Mouse (Mus musculus) hindbrain, embryonic 16.5 days (tissue): ENCODE results near the gene Sycp2. TPM values are rescaled to one million over a fixed set of nuclear protein-coding genes. Genes with fewer than 3 reads are reported as not detected.

ENCODE experiments used
- ATAC-seq: fragments of 200-750 bp; cut with Nextera tagmentation; 2 replicates; pipeline ENCODE4 v1.8.0; 2017; ENCODE audit warnings: moderate TSS enrichment, moderate library complexity
- H3K27ac ChIP-seq: fragments of 300-500 bp; sonication (generic); 2 replicates; pipeline ENCODE4 v1.5.1; 2014; ENCODE audit warnings: low read depth, mild to moderate bottlenecking, control low read depth, low read length, moderate library complexity
- H3K27me3 ChIP-seq: fragments of 300-500 bp; sonication (generic); replicated peaks from 2 replicates; pipeline ENCODE4 v1.6.1; 2014; ENCODE audit warnings: low read length; ENCODE audit not compliant: control insufficient read depth, insufficient read depth
- H3K36me3 ChIP-seq: fragments of 300-500 bp; sonication (generic); 2 replicates; pipeline ENCODE4 v1.6.1; 2014; ENCODE audit warnings: mild to moderate bottlenecking, low read length, moderate library complexity, mixed read lengths; ENCODE audit not compliant: control insufficient read depth, insufficient read depth
- H3K4me1 ChIP-seq: fragments of 300-500 bp; sonication (generic); 2 replicates; pipeline ENCODE4 v1.6.1; 2014; ENCODE audit warnings: low read depth, low read length; ENCODE audit not compliant: control insufficient read depth, insufficient read depth
- H3K4me2 ChIP-seq: fragments of 300-500 bp; sonication (generic); 2 replicates; pipeline ENCODE4 v1.6.1; 2014; ENCODE audit warnings: mild to moderate bottlenecking, low read length, control low read depth, moderate library complexity
- H3K4me3 ChIP-seq: fragments of 300-500 bp; sonication (generic); 2 replicates; pipeline ENCODE4 v1.5.1; 2014; ENCODE audit warnings: mild to moderate bottlenecking, low read length, control low read depth, moderate library complexity
- H3K9ac ChIP-seq: fragments of 300-500 bp; sonication (generic); 2 replicates; pipeline ENCODE4 v1.6.1; 2014; ENCODE audit warnings: low read depth, mild to moderate bottlenecking, control low read depth, low read length, moderate library complexity
- H3K9me3 ChIP-seq: fragments of 300-500 bp; sonication (generic); 2 replicates; pipeline ENCODE4 v1.6.1; 2014; ENCODE audit warnings: mild to moderate bottlenecking, low read length, moderate library complexity; ENCODE audit not compliant: control insufficient read depth
- WGBS: fragments of 180-500 bp; shearing (Covaris S2); extraction: QIAGEN DNeasy Blood & Tissue Kit; methylation state at CpG from one replicate; pipeline ENCODE4 v1.1.7; 2014; 5-methylcytosine and 5-hydroxymethylcytosine counted together
- polyA plus RNA-seq: library from polyadenylated mRNA; unstranded; fragments of >200 nt; fragmentation: Nextera tagmentation; extraction: Ambion mirVana; gene quantifications from 2 replicates; pipeline ENCODE4 v1.2.1, GENCODE M21; 2015

Gene Sycp2
- polyA plus RNA-seq, result 0.30 and 0.40 TPM in 2 replicates

- Histone ChIP-seq H3K4me1 (no peaks in the 10 kb centered on the region; the same call in 1 of the 2 replicates), H3K4me2 (no peak within 1 kb of the TSS), H3K4me3 (no peak within 1 kb of the TSS), H3K9ac (no peak within 1 kb of the TSS), H3K27me3 (no peaks in the 10 kb centered on the region), H3K27ac (no peak within 1 kb of the TSS), H3K36me3 (no peaks in the 10 kb centered on the region), H3K9me3 (no peaks in the 10 kb centered on the region)
- 85% methylated on average over 50 of the region's 52 CpGs for WGBS
- peak; percentile 34 for ATAC-seq
Observed at GRCm38 (mm10) chr2:178407053-178407815, at the start of gene Sycp2. Gene Sycp2, minus strand, starts transcription at chr2:178407685.

GRCm38 (mm10) chr2:178454664-178455516, 47.4 kb upstream of the Sycp2 start:
- H3K4me1 ChIP-seq, result peaks cover 7% of the 10 kb centered on the region
- H3K9me3 ChIP-seq, result no peaks in the 10 kb centered on the region
- no peaks in the 10 kb centered on the region for H3K27me3 ChIP-seq
- H3K9ac ChIP-seq, result no peak overlapping the region
- H3K36me3 ChIP-seq, result no peaks in the 10 kb centered on the region
- 25% methylated on average over 17 of the region's 17 CpGs for WGBS
- H3K27ac ChIP-seq, result peak overlapping the region; percentile 26; the same call in 1 of the 2 replicates
- ATAC-seq, result peak; percentile 84
- H3K4me3 ChIP-seq, result no peak overlapping the region
- H3K4me2 ChIP-seq, result 0 out of 2 replicates have a peak overlapping the region, but pooled peaks have one; percentile 18

- Histone ChIP-seq H3K36me3 (no peaks in the 10 kb centered on the region), H3K4me3 (no peak overlapping the region), H3K9me3 (no peaks in the 10 kb centered on the region), H3K4me1 (peaks cover 7% of the 10 kb centered on the region), H3K4me2 (no peak overlapping the region), H3K27me3 (no peaks in the 10 kb centered on the region), H3K27ac (no peak overlapping the region), H3K9ac (no peak overlapping the region)
- 65% methylated on average over 10 of the region's 10 CpGs for WGBS
- no peak for ATAC-seq
Observed at GRCm38 (mm10) chr2:178450961-178451360, 43.5 kb upstream of the Sycp2 start.

- H3K27ac ChIP-seq, result no peak overlapping the region
- ATAC-seq, result no peak
- H3K9me3 ChIP-seq, result no peaks in the 10 kb centered on the region
- no peak overlapping the region for H3K4me2 ChIP-seq
- H3K36me3 ChIP-seq, result no peaks in the 10 kb centered on the region
- H3K27me3 ChIP-seq, result no peaks in the 10 kb centered on the region
- H3K4me3 ChIP-seq, result no peak overlapping the region
- H3K4me1 ChIP-seq, result peaks cover 3% of the 10 kb centered on the region
- 14% methylated on average over 2 of the region's 2 CpGs for WGBS
- no peak overlapping the region for H3K9ac ChIP-seq
Observed at GRCm38 (mm10) chr2:178450236-178450635, 42.8 kb upstream of the Sycp2 start.

- H3K9ac ChIP-seq, result no peak overlapping the region
- H3K9me3 ChIP-seq, result no peaks in the 10 kb centered on the region
- H3K36me3 ChIP-seq, result no peaks in the 10 kb centered on the region
- H3K4me3 ChIP-seq, result no peak overlapping the region
- H3K4me2 ChIP-seq, result no peak overlapping the region
- H3K27me3 ChIP-seq, result no peaks in the 10 kb centered on the region
- ATAC-seq, result no peak
- H3K4me1 ChIP-seq, result no peaks in the 10 kb centered on the region
- WGBS, result 77% methylated on average over 4 of the region's 4 CpGs
- H3K27ac ChIP-seq, result no peak overlapping the region
Observed at GRCm38 (mm10) chr2:178449386-178449785, 41.9 kb upstream of the Sycp2 start.

- Histone ChIP-seq H3K36me3 (no peaks in the 10 kb centered on the region), H3K27me3 (no peaks in the 10 kb centered on the region), H3K4me2 (no peak overlapping the region), H3K4me3 (no peak overlapping the region), H3K9ac (no peak overlapping the region), H3K9me3 (no peaks in the 10 kb centered on the region), H3K27ac (no peak overlapping the region), H3K4me1 (no peaks in the 10 kb centered on the region)
- no peak for ATAC-seq
- 48% methylated on average over 9 of the region's 9 CpGs for WGBS
Observed at GRCm38 (mm10) chr2:178437311-178437710, 29.8 kb upstream of the Sycp2 start.

DNA sequence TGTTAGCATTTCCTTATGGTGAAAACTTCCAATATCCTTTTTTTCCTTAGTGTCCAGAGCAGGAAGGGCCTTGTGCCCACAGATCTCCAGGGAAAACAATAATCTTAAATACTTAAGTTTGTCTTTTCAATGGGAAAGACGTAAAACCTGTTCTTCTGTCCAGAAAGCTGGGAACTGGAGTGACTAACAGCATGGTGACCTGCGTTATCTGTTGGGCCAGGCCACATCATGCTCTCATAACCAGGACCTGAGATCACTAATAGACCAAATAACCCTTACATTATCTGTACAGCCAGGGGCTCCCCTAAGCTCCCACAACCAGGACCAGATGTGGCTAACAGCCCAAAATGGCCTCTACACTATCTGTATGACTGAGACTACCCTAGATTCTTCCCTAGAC, 26.4 kb upstream of the Sycp2 start:
- Histone ChIP-seq H3K36me3 (no peaks in the 10 kb centered on the region), H3K27me3 (no peaks in the 10 kb centered on the region), H3K9me3 (no peaks in the 10 kb centered on the region), H3K9ac (no peak overlapping the region), H3K4me3 (no peak overlapping the region), H3K4me2 (no peak overlapping the region), H3K27ac (no peak overlapping the region), H3K4me1 (no peaks in the 10 kb centered on the region)
- ATAC-seq, result no peak
- 91% methylated on average over 2 of the region's 2 CpGs for WGBS

DNA sequence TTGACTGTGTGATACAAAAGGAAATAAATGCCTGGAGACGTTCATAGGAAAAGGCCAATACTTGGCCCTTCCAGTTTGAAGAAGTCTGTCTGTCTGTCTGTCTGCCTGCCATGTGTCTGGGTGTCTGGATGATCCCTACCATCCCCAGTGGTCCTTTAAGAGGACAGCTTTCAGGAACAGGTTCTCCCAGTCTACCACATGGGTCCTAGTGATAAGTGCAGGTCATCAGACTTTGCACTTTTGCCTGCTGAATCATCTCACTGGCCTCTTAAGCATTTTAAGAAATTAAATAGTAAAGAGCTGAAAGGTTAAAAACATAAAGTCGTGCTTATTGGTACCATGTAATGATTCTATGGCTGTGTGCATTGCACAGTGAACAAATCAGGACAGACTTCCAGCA, 26.0 kb upstream of the Sycp2 start:
- no peaks in the 10 kb centered on the region for H3K4me1 ChIP-seq
- no peak overlapping the region for H3K4me2 ChIP-seq
- no peak for ATAC-seq
- H3K9me3 ChIP-seq, result no peaks in the 10 kb centered on the region
- 79% methylated on average over 2 of the region's 2 CpGs for WGBS
- H3K36me3 ChIP-seq, result no peaks in the 10 kb centered on the region
- H3K27me3 ChIP-seq, result no peaks in the 10 kb centered on the region
- H3K4me3 ChIP-seq, result no peak overlapping the region
- H3K9ac ChIP-seq, result no peak overlapping the region
- H3K27ac ChIP-seq, result no peak overlapping the region

DNA sequence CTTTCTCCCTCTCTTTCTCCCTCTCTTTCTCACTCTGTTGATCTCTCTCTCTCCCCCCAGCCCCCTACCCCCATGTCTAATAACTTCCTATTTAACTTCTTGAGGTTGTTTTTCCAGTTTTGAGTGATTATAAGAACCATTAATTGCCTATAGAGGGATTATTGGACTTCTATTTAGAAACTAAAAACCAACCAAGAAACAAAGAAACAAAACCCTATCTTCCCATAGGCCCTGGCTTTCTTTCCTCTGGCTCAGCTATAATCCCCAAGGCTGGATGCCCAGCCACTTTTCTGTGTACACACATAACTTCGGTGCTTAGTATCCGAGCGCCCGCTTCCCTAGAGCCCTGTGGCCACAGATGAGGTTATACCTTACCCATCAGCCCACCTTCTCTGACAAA, 22.7 kb upstream of the Sycp2 start, which contains the start of gene Cdh26:
Gene Cdh26, plus strand, starts transcription at position 301 of the 400 bp plus-strand sequence.
- WGBS, result 92% methylated on average over 4 of the region's 4 CpGs
- Histone ChIP-seq H3K4me2 (no peak within 1 kb of the TSS), H3K27me3 (no peaks in the 10 kb centered on the region), H3K36me3 (no peaks in the 10 kb centered on the region), H3K9ac (no peak within 1 kb of the TSS), H3K4me3 (no peak within 1 kb of the TSS), H3K27ac (no peak within 1 kb of the TSS), H3K9me3 (no peaks in the 10 kb centered on the region), H3K4me1 (no peaks in the 10 kb centered on the region)
- ATAC-seq, result no peak
